Mouse (Mus musculus) Muller cell, postnatal 12 days (primary cell): ENCODE data around the gene Mob4.
A peak's percentile ranks its signal among the peaks of the same experiment; 100 is the strongest.

Experiments used
- DNase-seq: peaks from one replicate; pipeline ENCODE4 v3.0.0-alpha.2; 2015; ENCODE audit errors: inconsistent ontology term

Gene Mob4

DNA sequence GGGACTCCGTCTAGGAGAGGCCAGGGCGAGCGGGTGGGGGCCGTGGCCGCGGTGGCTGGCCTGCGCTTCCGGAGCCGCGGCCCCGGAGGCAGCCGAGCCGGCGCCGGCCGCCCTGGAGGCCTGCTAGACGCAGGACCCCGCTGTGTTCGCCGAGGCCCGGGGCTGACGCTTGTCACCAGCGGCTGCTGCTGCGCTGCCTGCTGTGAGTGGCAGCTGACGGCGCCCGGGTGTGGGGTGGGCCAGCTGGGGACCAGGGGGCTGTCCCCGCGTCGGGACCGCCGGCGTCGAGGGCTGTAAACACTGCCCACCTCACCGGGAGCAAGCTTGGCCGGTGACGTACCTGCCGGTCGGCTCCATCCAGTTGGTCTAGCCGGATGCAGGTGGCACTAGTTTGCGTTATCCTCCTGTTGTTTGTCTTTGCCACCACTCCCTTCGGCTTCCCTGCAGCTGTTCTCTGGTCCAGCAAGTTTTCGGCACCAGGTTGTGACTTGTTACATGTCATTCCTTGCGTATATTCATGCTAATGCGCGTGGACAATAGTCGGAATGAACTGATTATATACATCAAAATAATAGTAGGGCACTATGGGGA lies 488 bp downstream of the Mob4 start:
- no peak for DNase-seq

DNA sequence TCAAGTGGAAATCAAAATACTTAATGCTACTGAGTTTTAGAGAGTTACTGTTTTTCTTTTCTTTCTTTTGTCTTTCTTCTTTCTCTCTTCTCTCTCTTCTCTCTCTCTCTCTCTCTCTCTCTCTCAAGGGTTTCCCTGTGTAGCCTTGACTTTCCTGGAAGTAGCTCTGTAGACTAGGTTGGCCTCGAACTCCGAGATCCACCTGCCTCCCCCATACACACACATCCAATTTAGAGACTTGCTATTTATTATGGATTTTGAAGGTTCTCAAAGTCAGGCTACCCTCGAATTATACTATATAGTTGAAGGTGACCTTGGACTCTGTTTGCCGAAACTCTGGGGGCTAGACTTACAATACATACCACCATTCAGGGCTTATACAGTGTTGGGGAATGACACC lies 1.3 kb downstream of the Mob4 start:
- no peak for DNase-seq

DNA sequence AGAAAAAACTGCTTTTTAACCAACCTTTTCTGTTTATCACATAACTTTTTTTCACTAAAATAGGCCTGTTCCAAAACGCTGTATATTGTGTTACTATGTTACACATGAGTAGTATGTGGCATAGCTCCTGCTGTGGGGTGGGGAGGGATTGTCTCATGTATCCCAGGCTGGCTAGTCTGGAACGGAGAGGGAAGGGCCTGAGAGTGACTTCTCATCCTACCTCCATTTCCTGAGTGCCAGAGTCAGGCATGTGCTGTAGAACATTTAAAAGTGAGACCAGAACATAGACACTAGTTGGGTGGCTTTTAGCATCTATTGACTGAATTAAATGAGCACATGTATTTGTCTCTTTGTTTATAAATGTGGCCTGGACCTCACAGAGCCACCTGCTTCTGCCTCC lies 2.1 kb downstream of the Mob4 start:
- DNase-seq = no peak

DNA sequence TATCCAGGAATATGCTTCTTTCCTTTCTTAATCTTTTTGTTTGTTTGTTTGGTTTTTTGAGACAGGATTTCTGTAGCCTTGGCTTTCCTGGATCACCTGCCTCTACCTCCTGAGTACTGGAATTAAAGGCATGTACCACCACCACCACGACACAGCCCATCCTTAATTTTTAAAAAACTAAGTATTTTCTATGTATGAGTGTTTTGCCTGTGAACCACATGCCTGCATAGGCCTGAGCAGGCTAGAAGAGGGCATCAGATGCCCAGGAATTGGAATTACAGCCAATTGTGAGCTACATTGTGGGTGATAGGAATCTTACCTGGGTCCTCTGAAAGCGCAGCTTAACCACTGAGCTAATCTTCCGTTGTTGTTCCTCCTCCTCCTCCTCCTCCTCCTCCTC lies 3.3 kb downstream of the Mob4 start:
- DNase-seq = no peak

DNA sequence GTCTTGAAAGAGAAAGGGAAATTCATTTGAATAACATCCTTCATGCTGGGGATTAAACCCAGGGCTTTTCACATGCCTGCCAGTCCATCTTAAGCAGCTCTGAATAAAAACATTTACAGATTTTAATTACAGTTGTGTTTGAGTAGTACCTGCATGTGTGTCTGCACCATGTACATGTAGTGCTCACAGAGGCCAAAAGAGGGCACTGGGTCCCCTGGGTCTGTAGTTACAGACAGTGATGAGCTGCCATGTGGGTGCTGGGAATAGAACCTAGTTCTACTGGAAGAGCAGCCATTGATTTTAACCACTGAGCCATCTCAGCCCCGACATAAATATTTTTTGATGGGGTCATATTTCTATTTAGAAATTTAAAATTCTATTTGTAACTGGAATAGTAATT lies 4.8 kb downstream of the Mob4 start:
- DNase-seq = no peak

DNA sequence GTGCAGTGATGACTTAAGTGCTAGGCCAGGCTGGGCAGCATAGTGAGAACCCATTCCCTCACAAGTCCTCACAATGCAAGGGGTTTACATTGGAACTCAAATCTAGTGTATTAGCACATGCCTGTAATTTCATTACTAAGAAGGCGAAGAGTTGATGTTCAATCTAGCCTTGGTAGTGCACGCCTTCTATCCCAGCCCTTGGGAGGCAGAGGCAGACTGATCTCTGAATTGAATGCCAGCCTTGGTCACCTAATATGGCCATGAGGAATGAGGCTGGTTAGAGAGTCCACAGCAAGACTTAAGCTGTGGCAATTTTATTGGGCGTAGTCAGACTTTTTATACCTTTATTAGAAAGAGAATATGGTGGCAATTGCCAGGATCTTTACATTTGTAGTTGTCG lies 13.3 kb downstream of the Mob4 start:
- DNase-seq = no peak

DNA sequence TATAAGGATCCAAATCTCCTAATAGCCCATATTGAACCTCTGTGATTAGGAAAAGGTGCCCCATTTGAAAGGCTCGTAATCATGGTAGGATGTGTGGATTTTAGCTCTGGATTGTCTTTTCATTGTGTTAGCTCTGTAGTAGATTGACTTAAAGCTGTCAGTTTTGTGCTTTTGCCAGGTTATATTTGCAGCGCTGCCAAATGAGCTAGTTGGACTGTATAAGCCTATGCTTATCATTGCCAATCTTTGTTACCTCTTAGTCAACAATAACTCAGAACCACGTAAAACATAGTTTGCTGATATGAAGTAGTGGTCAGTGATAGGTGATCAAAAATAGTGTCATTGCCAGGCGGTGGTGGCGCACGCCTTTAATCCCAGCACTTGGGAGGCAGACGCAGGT lies 14.5 kb downstream of the Mob4 start:
- DNase-seq = no peak

DNA sequence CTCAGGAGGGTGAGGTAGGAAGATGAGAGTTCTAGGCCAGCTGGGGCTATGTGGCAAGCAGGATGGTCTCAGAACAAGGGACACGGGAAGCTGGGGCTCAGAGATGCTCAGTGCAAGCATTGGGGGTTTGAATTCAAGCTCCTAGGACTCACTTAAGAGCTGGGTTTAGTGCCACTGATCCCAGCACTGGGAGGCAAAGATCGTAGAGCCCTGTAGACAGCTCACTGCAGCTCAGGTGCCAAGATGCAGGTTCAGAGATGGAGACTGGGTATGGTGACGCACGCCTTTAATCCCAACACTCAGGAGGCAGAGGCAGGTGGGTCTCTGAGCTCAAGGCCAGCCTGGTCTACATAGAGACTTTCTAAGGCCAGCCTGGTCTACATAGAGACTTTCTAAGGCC lies 26.3 kb downstream of the Mob4 start:
- no peak for DNase-seq

DNA sequence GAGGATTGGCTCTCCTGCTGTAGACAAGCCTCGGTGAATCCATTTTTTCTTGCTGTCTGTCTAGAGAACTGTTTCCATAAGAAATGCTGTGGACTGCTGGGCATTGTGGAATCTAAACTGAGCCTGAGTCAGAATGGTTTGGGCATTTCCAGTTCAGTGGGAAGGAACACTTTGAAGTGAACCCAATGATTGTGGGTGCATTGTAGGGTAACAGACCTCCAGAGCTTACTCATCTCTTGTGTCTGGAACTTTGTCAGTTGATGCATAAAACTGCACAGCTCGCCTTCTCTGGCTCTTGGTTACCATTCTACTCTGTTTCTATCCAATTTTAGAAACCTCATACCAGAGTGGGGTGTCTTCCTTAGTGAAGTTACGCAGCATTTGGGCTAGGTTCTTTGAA lies 27.2 kb downstream of the Mob4 start:
- DNase-seq = peak; percentile 84

DNA sequence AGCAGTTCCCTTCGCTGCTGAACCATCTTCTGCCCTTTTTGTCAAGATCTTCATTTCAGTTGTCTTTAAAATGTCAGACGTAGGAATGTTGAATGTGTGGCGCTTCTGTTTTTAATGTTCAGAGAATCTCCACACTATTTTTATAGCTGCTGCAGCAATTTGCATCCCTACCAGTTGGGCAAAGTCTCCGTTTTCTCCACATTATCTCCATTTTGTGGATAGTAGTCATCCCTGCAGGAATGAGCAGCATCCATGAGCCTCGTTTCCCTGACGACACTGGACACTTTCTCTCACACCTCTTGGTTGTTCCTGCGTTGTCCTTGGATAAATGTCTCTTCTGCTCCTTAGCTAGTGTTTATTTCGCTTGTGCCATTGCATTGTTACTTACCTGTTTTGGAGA lies 27.8 kb downstream of the Mob4 start:
- DNase-seq = no peak

DNA sequence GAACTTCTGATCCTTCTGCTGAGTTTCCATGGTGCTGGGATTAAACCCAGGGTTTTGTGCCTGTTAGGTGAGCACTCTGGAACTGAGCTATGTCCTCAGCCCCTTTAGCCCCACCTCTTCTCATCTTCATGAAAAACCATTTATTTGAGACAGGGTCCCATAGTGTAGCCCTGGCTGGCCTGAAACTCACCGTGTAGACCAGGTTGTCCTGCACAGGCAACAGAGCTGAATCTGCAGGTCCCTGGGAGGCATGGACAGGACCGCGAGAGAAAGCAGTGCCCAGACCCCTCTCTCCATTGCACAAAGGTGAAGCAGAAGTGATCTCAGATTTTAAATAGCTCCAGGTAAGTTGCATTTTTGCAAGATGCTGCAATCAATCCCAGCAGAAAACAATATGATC lies 29.2 kb downstream of the Mob4 start:
- no peak for DNase-seq

DNA sequence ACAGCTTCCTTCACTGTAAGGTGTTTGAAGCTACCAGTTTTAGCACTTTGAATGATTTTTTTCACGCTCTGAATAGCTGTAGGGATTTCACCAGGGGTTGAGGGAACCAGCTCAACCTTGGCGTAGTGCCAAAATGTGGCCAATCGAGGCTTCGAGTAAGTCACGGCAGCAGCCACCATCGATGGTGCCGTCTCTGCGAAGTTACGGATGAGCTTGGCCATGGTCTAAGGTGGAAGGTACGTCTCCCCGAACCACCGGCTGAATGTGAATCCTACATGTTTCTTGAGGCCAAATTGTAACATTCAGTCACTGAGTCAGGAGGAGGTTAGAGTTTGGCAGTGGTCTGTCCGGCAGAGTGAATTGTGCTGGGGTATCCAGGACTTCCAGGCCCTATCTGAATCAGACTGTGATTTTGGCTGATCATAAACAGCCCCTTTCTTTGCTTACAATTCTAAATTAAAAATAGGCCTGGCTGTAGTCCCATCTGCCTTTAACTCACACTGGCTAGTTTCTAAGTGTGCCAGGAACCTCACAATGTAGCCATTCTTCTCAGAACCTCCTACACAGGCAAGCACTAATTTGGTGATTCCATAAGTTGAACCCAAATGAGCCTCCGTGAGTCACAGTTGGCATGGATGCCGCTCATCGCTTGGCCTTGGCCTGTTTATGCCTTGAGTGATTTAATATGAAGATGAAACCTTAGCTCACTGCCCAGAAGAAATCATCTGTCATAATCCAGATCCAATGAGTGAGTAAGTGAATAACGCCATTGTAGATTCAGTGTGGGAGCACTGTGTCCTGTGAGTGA lies 30.0 kb downstream of the Mob4 start:
- peak; percentile 93 for DNase-seq

DNA sequence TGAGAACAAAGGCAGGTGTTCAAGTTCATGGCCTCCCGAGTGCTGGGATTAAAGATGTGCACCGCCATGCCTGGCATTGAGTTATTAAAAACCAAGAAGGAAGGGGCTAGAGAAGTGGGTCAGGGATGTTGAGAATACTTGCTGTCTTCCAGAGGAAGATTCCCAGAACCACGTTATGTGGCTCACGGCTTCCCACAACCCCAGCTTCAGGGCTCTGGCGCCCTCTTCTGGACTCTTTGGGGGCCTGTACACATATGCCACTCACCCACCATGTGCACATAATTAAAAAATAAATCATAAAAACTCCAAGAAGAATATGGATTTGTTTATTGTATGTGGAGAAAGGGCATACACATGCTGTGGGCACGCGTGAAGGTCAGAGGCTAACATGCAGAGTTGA lies 30.9 kb downstream of the Mob4 start:
- peak; percentile 58 for DNase-seq

DNA sequence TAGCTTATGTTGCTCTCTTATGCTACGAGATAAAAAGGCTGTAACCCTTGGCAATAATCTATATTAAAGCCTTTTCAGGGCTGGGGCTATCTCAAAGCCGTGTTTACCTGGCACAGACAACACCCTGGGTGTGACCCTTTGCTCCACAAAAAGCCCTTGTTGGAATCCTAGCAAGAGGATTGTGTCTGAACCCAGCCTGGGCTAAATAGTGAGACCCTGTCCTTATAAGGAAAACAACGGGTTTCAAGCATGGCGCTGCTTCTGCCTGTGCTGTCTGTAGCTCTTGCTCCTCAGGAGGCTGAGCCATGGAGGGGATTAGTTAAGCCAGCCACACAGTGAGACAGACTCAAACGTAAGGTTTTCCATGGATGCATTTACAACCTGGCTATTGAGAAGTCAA lies 31.8 kb downstream of the Mob4 start:
- DNase-seq = no peak

DNA sequence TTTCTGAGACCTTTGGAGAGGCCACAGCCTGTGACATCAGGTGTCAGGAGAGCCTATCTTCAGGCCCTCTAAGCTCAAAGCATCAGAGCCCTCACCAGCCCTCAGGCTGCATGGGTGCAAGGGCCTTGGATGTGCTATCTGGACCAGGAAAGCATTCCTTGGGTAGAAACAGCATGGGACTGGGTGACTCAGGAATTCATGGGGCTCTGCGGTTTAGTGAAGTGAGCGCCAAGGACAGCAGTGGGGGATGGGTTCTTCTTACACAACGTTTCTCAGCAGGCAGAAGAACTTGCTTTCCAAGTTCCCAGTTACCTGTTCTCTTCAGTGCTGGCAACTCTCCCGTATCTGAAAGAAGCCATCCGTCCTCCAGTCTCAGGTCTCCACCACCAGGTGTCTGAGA lies 33.0 kb downstream of the Mob4 start:
- DNase-seq = peak; percentile 45

DNA sequence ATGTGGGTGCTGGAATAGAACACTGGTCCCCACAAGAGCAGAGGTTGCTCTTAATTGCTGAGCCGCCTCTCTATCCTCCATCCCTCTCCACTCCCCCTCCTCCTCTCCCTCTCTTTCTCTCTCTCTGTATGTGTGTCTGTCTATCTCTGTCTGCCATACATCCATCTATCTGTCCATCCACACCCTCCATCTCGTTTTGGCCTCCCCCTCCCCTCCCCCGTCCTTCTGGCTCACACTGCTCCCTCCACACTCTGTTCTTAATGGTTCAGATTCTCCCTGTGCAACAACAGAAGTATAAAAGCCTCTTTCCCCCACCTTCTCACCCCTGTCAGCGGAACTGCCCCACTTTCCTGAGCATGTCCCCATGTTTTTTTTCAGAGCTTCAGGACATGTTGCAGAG lies 36.5 kb downstream of the Mob4 start:
- DNase-seq = no peak

DNA sequence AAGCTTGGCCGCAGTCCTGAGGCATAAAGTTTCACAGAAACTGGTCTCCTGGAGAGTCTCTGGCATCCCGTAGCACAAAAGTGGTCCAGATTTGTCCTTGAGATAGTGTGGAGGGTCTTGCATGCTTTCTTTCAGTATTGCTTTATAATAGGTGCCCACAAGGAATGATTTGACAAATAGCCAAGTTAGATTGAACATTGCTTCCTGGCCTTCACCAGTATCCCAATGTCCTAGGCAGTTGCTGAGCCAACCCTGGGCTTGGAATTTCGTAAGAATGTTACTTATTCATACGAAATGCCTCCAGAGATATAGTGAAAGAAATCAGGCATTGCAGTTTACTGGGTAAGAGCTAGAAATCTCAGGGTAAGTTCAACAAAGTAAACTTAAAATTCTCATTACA lies 37.6 kb downstream of the Mob4 start:
- DNase-seq = no peak

DNA sequence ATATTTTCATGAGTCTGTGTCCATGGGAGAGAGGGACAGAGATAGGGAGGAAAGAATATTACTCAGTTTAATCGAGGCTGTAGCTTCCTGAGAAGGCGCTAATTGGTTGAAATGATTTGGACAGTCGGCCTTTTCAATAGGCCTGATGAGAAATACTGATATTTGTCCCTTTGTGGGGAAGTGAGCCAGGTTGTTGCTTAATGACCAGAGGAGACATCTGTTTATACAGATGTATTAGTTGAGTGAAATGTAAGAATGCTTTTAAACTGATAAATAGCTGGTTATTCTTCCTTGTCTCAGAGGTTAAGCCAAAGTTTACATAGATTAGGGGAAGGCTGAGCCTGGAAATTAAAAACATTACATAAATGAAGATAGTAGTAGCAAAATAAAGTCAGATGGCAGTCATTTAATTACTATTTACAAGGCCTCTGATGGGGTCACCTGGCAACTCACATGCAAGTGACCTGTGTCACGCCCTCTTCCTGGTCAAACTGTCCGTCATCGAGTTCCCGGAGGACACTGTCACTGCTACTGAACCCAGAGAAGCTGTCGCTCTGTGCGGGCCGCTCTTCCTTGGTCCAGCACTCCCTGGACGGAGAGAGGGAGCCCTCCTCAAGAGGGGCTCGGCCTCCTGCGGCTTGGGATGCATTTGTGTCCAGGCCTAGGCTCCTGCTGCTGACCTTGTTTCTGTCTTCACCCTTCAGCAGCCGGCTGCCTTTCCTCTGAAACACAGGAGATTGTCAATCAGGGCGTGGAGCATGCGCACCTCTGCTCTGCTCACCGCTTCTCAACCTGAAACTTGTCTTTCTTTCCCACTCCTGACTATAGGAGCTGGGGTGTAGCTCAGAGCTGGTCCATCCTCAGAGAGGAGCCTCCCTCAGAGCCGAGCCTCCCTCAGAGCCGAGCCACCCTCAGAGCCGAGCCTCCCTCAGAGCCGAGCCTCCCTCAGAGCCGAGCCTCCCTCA lies 40.6 kb downstream of the Mob4 start:
- no peak for DNase-seq

DNA sequence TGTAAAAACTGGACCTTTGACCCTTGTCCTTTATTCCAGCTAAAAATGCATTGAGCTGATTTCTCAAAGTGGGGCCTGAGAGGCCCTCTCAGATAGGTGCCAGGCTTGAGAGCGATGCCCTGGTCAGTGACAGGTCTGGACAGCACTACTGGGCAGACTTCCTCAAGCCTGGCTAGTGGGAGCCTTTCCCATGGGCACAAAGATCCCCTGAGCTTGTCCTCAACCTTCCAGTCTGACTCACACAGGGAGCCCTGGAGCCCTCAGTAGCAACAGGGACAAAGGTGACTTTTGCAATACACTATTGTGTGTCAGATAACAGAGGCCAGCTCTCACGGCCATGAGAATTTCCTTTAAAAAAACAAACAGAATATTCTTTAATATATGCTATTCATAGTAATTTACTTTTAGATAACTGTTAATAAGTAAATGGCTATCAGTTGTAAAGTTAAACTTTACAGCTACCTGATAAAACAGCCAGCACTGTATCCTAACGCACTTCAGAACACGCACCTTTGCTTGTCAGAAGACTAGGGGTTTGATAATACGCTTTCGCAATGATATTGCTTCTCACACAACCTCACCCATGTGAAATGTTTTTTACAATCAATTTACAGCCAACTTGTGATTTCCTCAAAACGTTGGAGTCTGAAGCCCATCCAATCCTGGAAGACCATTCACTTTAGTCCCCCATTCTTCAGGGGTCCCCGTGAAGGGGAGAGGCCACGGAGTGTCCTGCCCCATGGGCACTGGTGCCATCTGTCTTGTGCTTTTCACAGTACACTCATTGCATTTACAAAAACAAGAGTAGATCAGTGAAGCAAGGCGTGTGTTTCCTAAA lies 42.9 kb downstream of the Mob4 start:
- DNase-seq = no peak

DNA sequence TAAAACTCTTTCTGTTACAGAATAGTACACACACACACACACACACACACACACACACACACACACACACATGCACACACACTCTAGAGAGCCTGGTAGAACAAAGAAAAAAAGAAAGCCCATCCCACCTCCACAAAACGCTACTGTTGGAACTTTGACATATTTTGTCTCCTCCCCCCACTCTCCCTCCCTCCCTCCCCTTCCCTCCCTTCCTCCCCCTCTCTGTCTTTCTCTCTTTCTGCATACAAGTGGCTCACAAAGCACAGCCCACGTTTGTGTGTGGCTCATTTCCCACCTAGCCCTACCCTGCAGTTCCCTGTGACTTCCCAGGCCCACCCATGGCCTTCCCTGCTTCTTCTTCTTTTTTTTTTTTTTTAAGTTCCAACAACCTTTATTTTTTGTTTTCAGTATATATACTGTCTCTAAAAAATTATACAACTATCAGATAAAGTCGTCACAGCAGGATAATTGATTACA lies 43.6 kb downstream of the Mob4 start:
- DNase-seq = no peak

DNA sequence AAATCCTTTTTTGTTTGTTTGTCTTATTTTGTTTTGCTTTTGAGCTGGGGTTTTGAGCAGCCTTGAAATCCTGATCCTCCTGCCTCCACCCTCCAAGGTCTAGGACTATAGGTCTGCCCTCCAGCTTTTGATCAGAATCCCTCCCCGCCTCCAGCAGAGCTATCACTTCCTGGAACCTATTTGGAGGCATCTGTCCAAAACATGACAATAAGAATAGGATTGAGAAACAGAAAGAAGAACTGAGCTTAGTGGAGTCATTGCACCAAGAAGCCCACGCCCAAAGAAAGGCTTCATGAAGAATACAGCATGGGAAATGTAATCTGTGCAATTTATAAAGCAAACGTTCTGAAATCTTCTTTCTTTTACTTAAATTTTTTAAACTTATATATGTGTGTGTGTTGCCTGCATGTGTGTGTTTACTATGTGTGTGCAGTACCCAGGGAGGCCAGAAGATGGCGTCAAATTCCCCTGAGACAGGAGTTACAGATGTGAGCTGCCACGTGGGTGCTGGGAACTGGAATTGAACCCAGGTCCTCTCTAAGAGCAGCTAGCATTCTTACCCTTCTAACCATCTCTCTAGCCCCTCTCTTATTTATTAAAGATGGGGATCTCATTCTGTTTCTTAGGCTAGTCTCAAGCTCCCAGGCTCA lies 49.0 kb downstream of the Mob4 start:
- DNase-seq = no peak
